Mouse (Mus musculus) T-cell, adult 2 months (primary cell): ENCODE measurements around the gene Dhh.

Source experiments
- DNase-seq: peaks from one replicate; pipeline ENCODE4 v3.0.0; 2022; ENCODE audit warnings: low spot score

Dhh gene

DNA sequence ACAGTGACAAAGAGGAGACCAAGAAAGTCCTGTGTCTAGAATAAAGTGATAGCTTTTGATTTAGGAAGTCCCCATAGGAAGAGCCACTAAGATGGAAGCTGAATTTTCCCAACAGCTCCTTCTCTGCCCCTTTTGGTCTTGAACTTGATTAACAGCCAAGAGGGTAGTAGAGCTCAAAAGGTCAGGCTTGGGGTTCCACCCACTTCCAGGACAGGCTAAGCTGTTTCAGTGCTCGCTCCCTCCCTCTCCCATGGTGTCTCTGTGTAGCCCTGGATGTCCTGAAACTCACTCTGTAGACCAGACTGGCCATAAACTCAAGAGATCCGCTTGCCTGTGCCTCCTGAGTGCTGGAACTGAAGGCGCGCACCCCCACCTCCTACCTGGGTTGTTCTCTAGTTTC is 17.7 kb upstream of the Dhh start:
- no peak for DNase-seq

GRCm38 (mm10) chr15:98914903-98915302 is 16.6 kb upstream of the Dhh start:
- DNase-seq = no peak

- peak; percentile 34 for DNase-seq
Measured at GRCm38 (mm10) chr15:98904692-98905091, 6.4 kb upstream of the Dhh start.

GRCm38 (mm10) chr15:98902600-98902999 is 4.3 kb upstream of the Dhh start:
- no peak for DNase-seq

GRCm38 (mm10) chr15:98901530-98901929 is 3.2 kb upstream of the Dhh start:
- no peak for DNase-seq

GRCm38 (mm10) chr15:98897495-98897894 is 845 bp downstream of the Dhh start:
- no peak for DNase-seq

DNA sequence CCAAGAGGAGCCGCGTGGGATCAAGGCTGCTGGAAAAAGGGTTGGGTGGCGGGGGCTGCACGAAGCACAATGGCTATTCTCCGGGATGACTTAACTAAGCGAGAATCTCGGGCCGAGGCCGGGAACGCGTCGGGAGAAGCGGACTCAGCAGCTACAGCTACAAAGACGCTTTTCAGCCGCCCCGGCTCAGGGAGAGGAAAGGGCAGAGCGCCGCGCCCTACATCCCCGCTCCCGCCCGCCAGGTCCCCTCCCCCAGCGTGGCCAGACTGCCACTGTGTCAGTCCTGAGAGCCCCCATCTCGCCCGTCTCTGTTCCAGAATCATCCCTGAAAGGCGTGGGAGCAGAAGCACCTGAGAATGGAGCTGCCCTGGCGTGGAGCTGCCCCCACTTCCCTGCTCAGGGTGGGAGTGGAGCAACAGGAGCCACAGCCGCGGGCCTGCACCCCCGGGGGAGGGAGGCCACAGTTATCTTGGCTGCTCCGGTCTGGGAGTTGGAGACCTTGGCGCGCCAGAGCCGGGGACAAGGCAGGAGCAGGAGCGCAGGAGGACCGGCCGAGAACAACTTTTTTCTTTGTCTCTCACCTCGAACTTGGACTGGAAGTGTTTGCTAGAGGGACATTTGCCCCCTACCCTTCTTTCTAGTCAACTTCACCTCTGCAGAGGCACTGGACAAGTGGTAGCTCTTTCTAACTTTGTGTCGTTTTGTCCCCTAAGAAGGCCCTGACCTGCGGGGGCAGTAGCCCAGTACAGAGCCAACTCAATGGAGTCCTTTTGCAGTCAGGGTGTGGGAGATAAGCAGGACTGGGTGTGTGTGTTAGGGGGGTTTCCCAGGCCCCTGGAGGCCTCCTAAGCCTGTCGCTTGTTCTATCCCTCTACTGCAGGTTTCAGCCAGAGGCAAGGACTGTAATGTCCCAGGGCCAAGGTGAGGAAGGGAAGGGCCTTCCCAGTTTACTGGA is 2.4 kb downstream of the Dhh start:
- DNase-seq = no peak

DNA sequence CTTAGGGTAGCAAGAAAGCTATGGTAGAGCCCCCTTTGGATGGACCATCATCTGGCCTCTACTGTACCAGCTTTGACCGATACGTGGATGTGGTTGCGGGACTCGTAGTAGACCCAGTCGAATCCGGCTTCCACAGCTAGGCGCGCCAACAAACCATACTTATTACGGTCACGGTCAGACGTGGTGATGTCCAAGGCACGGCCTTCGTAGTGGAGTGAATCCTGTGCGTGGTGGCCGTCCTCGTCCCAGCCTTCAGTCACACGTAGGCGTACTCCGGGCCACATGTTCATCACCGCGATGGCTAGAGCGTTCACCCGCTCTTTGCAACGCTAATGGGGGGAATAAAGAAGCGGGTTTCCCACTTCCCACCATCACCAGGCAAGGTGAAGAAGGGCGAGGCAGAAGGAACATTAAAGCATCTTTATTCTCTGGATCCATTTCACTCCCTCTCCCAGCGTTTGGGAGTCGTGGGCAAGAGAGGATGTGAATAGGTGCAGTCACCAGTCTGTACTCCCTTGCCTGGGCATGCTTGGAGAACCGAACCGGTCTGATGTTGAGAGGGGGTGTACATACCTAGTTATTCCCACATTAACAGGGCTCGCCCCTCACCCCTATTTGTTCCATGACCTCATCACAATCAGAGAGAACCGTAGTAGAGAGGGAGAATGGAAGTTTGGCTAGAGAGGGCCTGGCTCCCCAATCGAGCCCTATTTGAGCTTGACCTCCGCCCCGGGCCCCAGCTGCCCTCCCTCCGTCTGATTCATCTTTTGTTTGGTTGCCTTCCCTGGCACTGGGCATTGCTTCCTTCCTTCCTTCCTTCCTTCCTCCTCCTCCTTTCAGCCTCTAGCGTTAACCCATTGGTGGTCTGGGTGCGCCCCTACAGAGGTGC is 3.4 kb downstream of the Dhh start:
- DNase-seq = no peak

- peak; percentile 42 for DNase-seq
Measured at GRCm38 (mm10) chr15:98893940-98894745, 4.2 kb downstream of the Dhh start, which contains the start of gene Rhebl1. TSS of gene Rhebl1 (minus strand) at chr15:98894540.

GRCm38 (mm10) chr15:98893036-98893435 is 5.3 kb downstream of the Dhh start:
- DNase-seq = no peak

DNA sequence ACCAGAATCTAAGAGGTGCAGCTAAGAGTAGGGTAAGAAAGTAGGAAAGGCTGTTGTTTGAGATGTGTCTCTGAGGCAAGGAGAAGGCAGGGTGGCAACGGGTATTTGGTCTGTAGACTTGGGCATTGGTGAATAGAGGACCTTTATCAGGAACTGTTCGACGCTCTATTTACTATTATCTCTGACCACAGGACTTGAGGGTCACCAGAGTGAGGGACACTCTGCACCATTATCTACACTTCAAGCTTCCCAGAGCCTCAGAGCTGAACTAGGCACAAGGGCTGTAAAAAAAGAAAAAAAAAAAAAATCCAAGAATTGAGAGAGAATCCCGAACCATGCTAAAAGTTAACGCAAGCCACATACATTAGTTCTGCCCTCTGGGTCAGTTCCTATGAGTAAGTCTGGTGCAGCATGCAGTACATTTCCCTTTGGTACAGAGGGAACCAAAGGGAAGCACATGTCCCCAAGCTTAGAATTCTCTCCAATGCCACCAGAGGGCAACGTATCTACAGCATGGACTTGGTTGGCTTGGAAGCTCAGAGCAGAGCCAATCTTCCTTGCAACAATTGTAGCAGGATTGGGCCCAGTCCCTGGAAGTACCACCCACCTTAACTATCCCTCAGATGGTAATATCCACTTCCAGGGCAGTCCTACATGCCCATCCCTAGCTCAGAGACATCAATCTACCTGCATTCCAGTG is 6.3 kb downstream of the Dhh start:
- DNase-seq = peak; percentile 65

GRCm38 (mm10) chr15:98891198-98891742 is 7.1 kb downstream of the Dhh start:
- DNase-seq = no peak

DNA sequence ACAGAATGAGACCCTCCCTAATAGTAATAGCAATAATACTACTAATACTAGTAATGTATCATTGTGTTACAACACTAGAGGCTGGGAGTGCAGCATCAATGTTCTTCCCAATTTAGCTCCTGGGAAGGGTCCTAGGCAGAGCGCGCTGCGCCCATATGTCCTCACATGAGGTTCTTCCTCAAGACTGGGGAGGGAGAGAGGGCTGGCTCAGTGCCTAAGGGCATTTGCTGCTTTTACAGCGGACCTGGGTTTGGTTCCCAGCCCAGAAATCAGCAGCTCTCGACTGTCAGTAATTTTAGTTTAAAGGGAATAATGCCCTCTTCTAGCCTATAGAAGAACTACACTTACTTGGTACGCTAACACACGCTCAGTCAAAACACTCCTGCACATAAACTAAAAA is 10.8 kb downstream of the Dhh start:
- DNase-seq = no peak

DNA sequence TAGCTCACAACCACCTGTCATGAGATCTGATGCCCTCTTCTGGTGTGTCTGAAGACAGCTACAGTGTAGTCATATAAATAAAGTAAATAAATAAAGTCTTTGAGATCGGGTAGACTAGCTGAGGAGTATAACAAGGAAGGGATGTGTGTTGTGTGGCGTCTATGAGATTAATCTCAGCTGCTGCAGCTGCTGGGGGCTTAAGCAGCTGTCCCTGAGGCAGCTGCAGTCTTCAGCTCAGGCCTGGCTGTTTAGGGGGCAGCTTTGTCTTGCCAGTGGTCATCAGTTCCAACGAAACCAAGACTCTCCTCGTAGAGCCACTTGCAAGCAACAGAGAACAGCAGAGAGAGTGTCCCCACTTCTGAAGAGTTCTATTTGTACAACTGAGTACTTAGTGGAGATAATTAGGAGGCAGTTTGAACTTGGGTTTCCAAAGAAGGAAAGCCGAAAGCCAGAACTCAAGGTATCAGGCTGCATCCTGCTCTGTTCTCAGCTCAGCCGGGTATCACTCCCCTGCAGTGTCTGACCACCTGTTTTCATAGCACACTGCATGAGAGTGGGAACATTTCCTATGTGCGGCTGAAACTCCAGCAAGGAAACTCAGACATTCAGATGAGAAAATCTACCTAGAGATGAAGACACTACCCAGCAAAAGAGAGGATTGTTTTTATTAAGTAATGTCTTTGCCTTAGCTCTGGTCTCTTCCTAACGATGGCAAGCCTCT is 11.5 kb downstream of the Dhh start:
- DNase-seq = no peak

DNA sequence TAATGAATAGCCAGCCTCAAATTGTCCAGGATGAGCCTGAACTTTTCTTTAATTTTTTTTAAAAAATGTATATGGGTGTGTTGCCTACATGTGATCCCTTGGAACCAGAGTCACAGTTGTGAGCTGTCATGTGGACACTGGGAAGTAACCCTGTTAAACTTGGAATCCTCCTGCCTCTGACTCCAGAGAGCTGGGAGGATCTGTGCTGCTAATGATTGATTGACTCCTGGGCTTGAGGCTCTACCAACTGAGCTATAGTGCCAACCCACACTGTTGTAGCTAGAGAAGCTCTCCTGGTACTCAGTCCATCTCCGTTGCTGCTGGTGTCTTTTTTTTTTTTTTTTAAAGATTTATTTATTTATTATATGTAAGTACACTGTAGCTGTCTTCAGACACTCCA is 14.2 kb downstream of the Dhh start:
- no peak for DNase-seq

DNA sequence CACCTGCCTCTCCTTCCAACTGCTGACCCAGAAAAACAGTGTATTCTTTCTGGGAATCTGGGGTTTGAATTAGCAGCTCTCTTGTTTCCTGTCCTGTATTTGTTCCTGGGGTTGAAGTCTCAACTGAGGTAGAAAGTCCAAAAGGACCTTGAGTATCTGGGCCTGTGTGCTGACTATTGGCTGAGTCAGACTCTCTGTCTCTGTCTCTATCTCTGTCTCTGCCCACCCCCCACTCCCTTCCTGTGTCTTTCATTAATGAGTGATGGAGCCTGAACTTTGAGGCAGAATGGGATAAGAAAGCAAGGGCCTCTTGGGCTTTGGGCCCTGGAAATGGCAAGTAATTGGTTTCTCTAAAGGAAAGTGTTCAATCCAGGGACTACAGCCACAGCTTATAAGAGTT is 14.7 kb downstream of the Dhh start:
- no peak for DNase-seq

DNA sequence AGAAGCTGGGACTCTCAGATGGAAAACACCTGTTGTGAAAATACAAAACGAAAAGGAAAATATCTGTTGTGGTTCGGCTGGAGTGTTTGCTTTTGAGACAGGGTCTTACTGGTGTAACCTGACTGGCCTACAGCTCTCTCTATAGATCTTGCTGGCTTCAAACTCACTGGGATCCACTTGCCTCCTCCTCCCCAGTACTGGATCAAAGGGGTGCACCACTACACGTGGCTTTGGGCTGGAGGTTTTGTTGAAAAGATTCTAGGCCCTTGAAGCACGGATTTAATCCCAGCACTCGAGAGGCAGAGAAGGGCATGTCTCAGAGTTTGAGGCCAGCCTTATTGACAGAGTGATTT is 16.7 kb downstream of the Dhh start:
- DNase-seq = no peak

- peak; percentile 95 for DNase-seq
Measured at GRCm38 (mm10) chr15:98880978-98881655, 17.2 kb downstream of the Dhh start.

- DNase-seq = peak; percentile 71
Measured at GRCm38 (mm10) chr15:98877331-98877730, 21.0 kb downstream of the Dhh start.
